Mouse (Mus musculus) thymus, postnatal 25 days (tissue): ENCODE results near the gene Sco1.

Experiments used
- DNase-seq: peaks from one replicate; pipeline ENCODE4 v3.0.0; 2022

The Sco1 gene

GRCm38 (mm10) chr11:67044959-67045358 is 7.5 kb upstream of the Sco1 start:
- no peak for DNase-seq

GRCm38 (mm10) chr11:67047199-67047598 is 5.3 kb upstream of the Sco1 start:
- no peak for DNase-seq

- no peak for DNase-seq
Observed at GRCm38 (mm10) chr11:67048496-67048895, 4.0 kb upstream of the Sco1 start.

DNA sequence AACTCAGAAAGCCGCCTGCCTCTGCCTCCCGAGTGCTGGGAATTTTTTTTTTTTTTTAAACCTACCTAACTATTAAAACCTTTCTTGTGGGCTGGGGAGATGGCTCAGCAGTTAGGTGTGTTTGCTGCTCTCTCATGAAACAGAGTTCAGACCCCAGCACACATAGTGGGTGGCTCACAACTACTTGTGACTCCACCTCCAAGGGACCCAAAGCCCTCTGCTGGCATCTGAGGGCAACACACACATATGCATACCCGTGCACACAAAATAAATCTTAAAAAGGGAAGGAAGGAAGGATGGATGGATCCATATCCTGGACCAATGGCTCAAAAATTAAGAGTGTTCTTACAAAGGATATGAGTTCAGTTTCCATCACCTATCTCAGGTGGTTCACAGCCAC is 3.2 kb upstream of the Sco1 start:
- no peak for DNase-seq

DNA sequence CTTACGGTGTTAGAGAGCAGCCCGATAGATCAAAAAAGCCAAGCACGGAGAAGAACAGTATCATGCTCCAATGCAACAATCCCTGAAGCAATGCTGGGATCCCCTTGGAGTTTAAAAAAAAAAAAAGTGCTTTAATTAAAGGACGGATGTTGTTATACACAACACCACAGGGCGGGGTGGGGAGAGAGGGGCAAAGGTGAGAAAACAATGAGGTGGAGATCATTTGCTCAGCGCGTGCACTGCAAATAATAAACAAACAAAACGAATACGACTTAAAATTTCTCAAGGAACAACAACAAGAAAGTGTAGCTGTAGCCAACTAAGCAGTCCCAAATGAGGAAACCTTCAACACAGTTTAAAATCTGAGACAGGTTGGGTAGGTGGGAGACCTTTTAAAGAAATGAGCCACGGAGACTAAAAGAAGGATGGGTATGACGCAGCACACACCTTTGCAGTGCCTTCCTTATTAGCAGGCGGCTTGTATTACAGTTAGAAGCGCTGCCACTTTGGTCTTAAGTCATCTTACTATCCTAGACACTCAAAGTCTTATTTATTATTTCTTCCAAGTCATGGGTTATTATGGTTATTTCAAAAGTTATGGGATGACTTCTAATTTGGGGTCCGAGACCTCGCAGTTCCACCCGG is 672 bp upstream of the Sco1 start:
- no peak for DNase-seq

- DNase-seq, result no peak
Observed at GRCm38 (mm10) chr11:67054754-67055365, 2.4 kb downstream of the Sco1 start.

DNA sequence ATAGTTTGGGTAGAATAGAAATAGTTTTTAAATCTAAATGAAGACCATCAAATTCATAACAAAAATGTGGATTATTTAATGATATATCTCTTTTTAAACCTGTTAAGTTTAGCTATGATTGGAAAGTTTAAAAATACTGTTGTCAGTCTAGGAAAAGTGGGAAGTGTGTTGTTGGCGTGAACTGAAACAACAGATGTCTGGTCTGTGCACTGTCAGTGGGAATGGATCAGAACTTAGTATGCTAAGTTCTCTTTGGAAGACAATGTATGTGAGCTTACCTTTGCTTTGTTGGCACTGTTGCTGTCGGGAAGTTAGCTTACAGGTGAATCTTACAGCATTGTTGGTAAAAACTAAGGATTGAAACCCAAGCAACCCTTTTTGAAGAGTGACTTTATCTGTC is 8.8 kb downstream of the Sco1 start:
- no peak for DNase-seq

DNA sequence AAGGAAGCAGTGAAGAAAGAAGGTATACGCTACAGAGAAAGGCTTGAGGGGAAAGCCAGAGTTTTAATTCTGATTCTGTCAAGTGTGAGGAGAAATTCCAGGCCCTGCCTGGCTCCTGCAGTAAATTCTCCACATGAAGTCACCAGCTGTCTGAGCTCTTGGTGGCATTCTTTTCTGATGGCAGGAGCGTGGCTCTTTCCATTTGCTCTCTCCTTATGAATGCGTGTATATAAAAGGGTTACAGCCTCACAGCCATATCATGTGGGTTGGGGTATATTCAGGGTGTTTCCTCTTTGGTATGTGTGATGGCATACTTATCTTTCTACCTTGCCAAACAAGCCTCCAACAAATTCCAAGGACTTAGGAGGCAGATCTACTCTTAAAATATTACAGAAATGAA is 10.3 kb downstream of the Sco1 start:
- no peak for DNase-seq

DNA sequence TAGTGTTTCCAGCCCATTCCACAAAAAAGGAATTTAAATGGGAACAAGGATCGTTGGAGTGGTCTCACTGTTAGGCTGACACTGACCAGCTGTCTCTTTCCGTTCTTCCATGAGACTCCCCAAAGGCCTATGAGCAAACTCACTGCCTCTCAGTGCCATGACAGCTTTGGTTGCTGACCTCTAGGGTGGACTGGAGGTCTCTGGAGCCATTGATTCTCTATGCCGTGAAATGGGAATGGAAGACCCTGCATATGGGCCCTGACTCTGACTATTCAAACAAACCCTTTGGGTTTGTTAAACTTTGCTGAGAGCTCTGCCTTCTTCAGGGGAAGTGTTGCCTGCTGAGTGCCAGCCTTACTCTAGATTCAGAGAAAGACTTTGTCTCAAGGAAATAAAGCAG is 15.3 kb downstream of the Sco1 start:
- no peak for DNase-seq

DNA sequence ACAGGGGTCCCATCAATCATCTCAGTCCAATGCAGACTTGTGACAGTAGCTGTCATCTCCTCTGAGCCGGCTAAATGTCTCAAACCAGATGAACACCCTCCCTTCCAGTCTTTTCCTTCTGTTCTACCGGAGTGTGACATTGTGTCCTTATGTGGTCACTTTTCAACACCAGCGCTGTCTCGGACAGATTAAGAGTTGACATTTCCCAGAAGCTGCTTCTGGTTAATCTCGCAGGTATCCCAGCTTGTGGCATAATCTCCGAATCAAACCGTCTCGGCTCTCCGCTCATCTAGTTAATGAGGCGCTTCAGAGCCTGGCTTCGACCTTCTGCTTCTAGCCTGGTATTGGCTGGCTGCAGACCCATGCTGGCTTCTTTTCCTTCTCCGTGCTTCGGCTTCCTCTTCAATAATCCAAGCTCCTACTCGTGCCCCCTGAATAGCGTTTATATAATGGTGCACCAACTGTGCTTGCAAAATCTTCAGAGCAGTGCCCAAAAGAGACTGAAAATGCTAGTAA is 20.2 kb downstream of the Sco1 start:
- no peak for DNase-seq

DNA sequence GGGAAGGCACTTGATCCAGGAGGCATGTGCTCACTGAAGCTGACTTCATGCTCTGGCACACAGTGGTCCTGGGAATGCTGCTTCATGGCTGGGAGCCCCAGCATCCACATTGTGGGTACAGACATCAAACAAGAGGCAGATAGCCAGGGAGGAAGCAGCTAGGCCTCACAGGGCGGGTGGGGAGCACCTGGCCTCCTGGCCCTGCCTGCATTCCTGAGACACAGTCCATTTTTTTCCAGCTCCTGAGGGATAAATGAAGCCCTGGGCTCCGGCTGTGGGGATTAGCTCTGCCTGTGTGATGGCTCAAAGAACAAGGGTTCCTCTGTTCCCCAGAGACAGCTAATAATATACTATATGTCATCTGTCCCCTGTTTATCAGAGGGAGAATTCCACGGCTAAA is 22.6 kb downstream of the Sco1 start:
- no peak for DNase-seq

DNA sequence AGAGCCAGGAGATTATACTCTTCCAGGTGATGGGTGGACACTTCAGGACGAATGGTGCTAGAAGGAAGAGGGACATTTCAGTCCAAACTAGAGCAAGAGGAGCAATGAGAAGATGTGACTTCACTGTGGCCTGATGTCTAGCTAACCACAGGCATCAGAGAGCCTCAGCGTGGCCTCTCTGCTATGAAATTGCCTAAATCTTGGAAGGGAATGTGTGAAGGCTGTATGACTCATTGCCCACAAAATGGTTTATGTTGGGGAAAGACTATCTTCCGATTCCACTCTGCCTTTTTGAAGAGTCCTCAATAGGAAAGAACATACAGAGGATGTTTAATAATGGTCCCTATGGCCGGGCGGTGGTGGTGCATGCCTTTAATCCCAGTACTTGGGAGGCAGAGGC is 24.3 kb downstream of the Sco1 start:
- no peak for DNase-seq

DNA sequence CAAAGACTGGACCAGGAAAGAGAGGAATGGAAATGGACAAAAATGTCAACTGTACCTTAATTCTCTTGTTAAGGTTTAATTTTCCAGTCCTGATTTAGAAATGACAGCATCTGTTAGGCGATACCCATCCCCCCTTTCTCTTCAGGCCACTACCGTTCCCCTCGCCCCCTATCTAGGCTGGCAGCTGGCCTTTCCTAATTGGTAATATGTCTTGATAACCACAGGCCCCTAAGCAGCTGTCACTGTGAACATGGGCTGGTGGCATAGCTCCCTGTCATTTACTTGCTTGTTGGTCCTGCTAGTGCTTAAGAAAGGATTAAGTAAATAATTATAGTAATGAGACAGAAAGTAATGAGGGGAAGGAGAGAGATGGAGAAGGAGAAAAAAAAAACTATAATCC is 25.0 kb downstream of the Sco1 start:
- DNase-seq, result no peak

- DNase-seq, result no peak
Observed at GRCm38 (mm10) chr11:67078000-67078399, 25.5 kb downstream of the Sco1 start, which contains the start of gene Myh3. Myh3 (plus strand) TSS chr11:67078300.

GRCm38 (mm10) chr11:67078888-67079287 is 26.4 kb downstream of the Sco1 start:
- DNase-seq, result no peak

DNA sequence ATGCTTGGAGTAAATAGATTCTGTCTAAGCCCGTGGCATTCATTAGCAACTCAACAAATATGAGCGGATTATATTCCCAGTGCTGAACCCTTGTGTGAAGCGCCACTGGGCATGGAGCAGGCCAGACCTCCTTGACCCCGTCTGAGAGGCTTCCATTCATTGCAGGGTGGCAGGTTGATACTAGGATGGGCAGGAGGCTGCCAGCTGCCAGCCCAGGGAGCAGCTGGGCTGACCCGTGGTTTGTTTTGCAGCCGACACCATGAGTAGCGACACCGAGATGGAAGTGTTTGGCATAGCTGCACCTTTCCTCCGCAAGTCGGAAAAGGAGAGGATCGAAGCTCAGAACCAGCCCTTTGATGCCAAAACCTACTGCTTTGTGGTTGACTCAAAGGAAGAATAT is 27.3 kb downstream of the Sco1 start:
- no peak for DNase-seq

DNA sequence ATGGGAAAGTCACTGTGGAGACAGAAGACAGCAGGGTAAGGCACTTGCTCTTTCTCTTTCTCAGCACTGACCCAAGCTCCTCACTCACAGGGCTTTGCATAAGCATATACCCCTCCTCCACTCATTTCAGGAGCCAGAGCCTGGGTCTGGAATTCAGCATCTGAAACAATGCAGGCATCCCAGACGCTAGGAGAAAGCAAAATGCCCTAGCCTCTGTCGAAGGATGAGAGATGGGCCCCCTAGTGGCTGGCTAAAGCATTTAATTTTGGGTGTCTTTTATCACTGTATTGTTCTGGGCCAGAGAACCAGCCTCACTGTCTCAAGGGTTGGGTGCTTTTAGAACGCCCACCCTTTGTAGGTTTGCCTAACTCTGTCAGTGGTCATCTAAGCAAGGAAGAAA is 27.7 kb downstream of the Sco1 start:
- DNase-seq, result peak; percentile 37

GRCm38 (mm10) chr11:67081125-67081649 is 28.7 kb downstream of the Sco1 start:
- DNase-seq, result no peak

- no peak for DNase-seq
Observed at GRCm38 (mm10) chr11:67082188-67082587, 29.7 kb downstream of the Sco1 start.

- DNase-seq, result no peak
Observed at GRCm38 (mm10) chr11:67082793-67083192, 30.3 kb downstream of the Sco1 start.

DNA sequence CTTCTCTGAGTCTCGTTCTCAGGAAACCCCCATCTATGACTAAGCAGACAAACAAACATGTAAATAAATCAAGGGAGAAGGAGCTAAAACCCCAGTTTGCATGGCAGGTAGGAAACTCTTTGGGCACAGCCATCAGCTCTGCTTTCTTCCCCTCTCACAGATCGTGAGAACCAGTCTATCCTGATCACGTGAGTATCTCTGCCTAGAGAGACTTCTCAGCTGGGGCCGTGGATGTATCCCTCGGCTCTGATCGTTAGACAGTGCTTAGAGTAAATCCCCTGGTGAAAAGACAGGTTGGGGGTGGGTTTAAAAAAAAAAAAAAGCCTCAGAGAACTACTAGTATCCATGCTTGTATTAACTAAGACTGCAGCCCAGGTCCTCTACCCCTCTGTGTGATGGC is 30.8 kb downstream of the Sco1 start:
- DNase-seq, result no peak

DNA sequence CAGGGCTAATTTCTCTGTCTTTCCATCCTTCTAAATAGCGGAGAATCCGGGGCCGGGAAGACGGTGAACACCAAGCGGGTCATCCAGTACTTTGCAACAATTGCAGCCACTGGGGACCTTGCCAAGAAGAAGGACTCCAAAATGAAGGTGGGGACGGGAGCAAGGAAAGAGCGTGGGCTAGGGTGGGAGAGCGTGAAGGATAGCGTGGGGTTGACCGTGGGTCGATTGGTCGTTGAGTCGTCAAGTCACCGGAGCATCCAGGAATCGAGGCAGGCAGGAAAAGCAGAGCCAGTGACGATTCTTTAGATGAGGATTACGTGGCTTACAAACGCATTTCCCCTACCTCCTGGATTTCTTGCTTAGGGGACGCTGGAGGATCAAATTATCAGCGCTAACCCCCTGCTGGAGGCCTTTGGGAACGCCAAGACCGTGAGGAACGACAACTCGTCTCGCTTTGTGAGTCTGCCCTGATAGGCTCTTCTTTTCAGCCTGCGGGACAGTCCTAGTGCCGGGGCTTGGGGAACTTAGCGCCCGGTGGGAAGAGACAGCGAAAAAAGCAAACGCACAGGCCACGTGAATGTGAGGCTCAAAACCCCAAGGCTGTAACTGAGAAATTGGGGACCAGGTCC is 31.4 kb downstream of the Sco1 start:
- DNase-seq, result no peak

GRCm38 (mm10) chr11:67085489-67085888 is 33.0 kb downstream of the Sco1 start:
- DNase-seq, result peak; percentile 61
